Mouse (Mus musculus) stomach, postnatal 0 days (tissue): ENCODE results near the gene Naga. TPM values are rescaled to one million over a fixed set of nuclear protein-coding genes. Genes with fewer than 3 reads are reported as not detected.
A peak's percentile ranks its signal among the peaks of the same experiment; 100 is the strongest.

Experiments
- ATAC-seq: fragments of 200-750 bp; cut with Nextera tagmentation; 2 replicates; pipeline ENCODE4 v1.8.0; 2017; ENCODE audit not compliant: low FRiP score, low TSS enrichment
- DNase-seq: peaks from one replicate; pipeline ENCODE4 v3.0.0-alpha.2; 2016; ENCODE audit warnings: low spot score
- H3K27ac ChIP-seq: fragments of 300-500 bp; sonication (generic); replicated peaks from 2 replicates; pipeline ENCODE4 v1.5.1; 2014; ENCODE audit warnings: mild to moderate bottlenecking, control low read depth
- H3K27me3 ChIP-seq: fragments of 300-500 bp; sonication (generic); 2 replicates; pipeline ENCODE4 v1.6.1; 2014; ENCODE audit warnings: low read length; ENCODE audit not compliant: control insufficient read depth, insufficient read depth
- H3K36me3 ChIP-seq: fragments of 300-500 bp; sonication (generic); 2 replicates; pipeline ENCODE4 v1.6.1; 2014; ENCODE audit warnings: low read length, mixed read lengths; ENCODE audit not compliant: control insufficient read depth, insufficient read depth
- H3K4me1 ChIP-seq: fragments of 300-500 bp; sonication (generic); replicated peaks from 2 replicates; pipeline ENCODE4 v1.6.1; 2014; ENCODE audit warnings: antibody characterized with exemption; ENCODE audit not compliant: control insufficient read depth, insufficient read depth
- H3K4me2 ChIP-seq: fragments of 300-500 bp; sonication (generic); replicated peaks from 2 replicates; pipeline ENCODE4 v1.6.1; 2014; ENCODE audit warnings: low read depth, mild to moderate bottlenecking, control low read depth, moderate library complexity
- H3K4me3 ChIP-seq: fragments of 300-500 bp; sonication (generic); 2 replicates; pipeline ENCODE4 v1.5.1; 2014; ENCODE audit warnings: low read depth, low read length, control low read depth
- H3K9ac ChIP-seq: fragments of 300-500 bp; sonication (generic); 2 replicates; pipeline ENCODE4 v1.6.1; 2014; ENCODE audit warnings: mild to moderate bottlenecking, low read length, control low read depth, mixed read lengths
- H3K9me3 ChIP-seq: fragments of 300-500 bp; sonication (generic); 2 replicates; pipeline ENCODE4 v1.6.1; 2016; ENCODE audit warnings: low read length; ENCODE audit not compliant: control insufficient read depth
- CTCF ChIP-seq: IDR thresholded peaks from 2 replicates; pipeline ENCODE4 v1.5.1; 2016; ENCODE audit warnings: antibody characterized with exemption, low read depth, mild to moderate bottlenecking, moderate library complexity
- EP300 ChIP-seq: optimal IDR thresholded peaks from 2 replicates; pipeline ENCODE3; 2016; ENCODE audit warnings: antibody characterized with exemption
- WGBS: fragments of 180-500 bp; shearing (Covaris S2); extraction: QIAGEN DNeasy Blood & Tissue Kit; methylation state at CpG from one replicate; pipeline ENCODE4 v1.1.7; 2014; 5-methylcytosine and 5-hydroxymethylcytosine counted together
- polyA plus RNA-seq: library from polyadenylated mRNA; unstranded; fragments of >200 nt; fragmentation: Nextera tagmentation; extraction: Ambion mirVana; gene quantifications from 2 replicates; pipeline ENCODE4 v1.2.1, GENCODE M21; 2015

Naga gene
- polyA plus RNA-seq, 1 experiment from 2014 or later, result 83.1 TPM

DNA sequence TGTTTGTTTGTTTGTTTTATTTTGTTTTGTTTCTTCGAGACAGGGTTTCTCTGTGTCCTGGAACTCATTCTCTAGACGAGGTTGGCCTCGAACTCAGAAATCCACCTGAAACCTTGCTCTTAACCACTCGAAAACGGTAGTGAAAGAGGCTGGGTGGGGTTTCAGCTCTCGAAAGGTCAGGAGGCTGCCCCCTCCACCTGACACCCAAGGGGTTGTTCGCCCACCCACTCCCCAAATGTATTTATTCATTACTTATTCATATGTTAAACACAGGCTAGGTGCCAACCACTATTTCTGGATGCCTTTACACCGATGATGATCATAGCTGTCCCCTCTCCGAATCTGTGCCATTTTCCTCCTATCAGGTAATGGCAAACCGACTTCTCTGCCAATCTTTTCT, 425 bp upstream of the Naga start:
- TF ChIP-seq CTCF (no peak; the same call in 1 of the 2 replicates), EP300 (no peak)
- no peak for ATAC-seq
- WGBS, result 56% methylated on average over 10 of the region's 10 CpGs
- Histone ChIP-seq H3K9me3 (no peaks in the 10 kb centered on the region), H3K27me3 (no peaks in the 10 kb centered on the region), H3K36me3 (peaks cover 13% of the 10 kb centered on the region; the same call in 1 of the 2 replicates), H3K4me1 (peaks cover 6% of the 10 kb centered on the region), H3K4me2 (peak overlapping the region; percentile 66), H3K9ac (peak overlapping the region; percentile 78), H3K4me3 (peak overlapping the region; percentile 67), H3K27ac (peak overlapping the region; percentile 86)
- DNase-seq, result no peak

DNA sequence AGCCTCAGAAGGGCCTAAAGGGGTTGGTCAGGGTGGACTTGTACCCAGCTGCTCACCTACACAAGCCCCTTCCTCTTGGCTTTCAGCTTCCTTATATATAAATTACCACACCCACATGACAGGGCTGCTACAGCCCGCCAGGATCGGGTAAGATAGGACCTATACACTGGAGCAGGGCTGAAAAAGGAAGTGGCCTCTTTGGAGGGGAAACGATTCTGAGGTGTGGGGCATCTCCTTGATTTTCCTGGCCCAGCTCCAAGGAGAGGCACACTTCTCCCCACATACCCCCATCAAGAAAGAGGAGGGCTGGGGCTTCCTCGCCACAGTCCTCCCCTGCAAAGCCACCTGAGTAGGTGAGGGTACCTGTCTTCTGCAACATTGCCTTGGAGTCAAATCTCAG, 850 bp downstream of the Naga start:
- Histone ChIP-seq H3K9ac (peak overlapping the region; percentile 78), H3K4me3 (peak overlapping the region; percentile 67), H3K27me3 (no peaks in the 10 kb centered on the region), H3K9me3 (no peaks in the 10 kb centered on the region), H3K4me1 (peaks cover 6% of the 10 kb centered on the region), H3K36me3 (peaks cover 13% of the 10 kb centered on the region; the same call in 1 of the 2 replicates), H3K4me2 (peak overlapping the region; percentile 66), H3K27ac (peak overlapping the region; percentile 86; the same call in 1 of the 2 replicates)
- no peak for ATAC-seq
- no peak for DNase-seq
- 13% methylated on average over 4 of the region's 4 CpGs for WGBS
- TF ChIP-seq EP300 (no peak), CTCF (no peak)

GRCm38 (mm10) chr15:82336629-82337028, 2.1 kb downstream of the Naga start:
- 89% methylated on average over 12 of the region's 12 CpGs for WGBS
- Histone ChIP-seq H3K9ac (no peak overlapping the region), H3K27me3 (no peaks in the 10 kb centered on the region), H3K4me1 (peaks cover 6% of the 10 kb centered on the region), H3K4me2 (no peak overlapping the region), H3K27ac (no peak overlapping the region), H3K9me3 (no peaks in the 10 kb centered on the region), H3K36me3 (peaks cover 19% of the 10 kb centered on the region; the same call in 1 of the 2 replicates), H3K4me3 (no peak overlapping the region)
- DNase-seq, result no peak
- TF ChIP-seq EP300 (no peak), CTCF (no peak)
- ATAC-seq, result no peak

DNA sequence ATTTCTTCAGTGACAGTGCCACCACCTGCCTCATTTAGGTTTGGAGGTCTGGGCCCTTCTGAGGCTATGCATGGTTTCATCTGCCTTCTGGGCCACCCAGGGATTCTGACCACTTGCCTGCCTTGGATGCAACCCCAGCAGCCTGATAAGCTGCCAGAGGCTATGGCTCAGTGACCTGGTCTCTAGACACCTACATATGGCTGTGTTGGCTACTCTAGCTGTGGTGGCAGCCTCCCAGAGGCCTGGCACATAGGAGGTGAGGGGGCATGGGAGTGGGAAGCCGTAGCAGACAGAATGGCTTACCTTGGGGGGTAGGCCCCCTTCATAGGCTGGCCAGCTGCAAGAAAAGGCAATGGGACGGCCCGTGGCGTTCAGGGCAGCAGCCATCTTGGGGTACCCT, 3.5 kb downstream of the Naga start:
- H3K9me3 ChIP-seq, result no peaks in the 10 kb centered on the region
- 91% methylated on average over 4 of the region's 4 CpGs for WGBS
- peaks cover 2% of the 10 kb centered on the region; the same call in 1 of the 2 replicates for H3K4me1 ChIP-seq
- H3K27me3 ChIP-seq, result no peaks in the 10 kb centered on the region
- no peak overlapping the region for H3K4me2 ChIP-seq
- DNase-seq (no peak), ATAC-seq (no peak)
- no peak overlapping the region for H3K9ac ChIP-seq
- no peak for TF ChIP-seq EP300
- TF ChIP-seq CTCF, result no peak
- H3K4me3 ChIP-seq, result no peak overlapping the region
- no peak overlapping the region for H3K27ac ChIP-seq
- peaks cover 21% of the 10 kb centered on the region; the same call in 1 of the 2 replicates for H3K36me3 ChIP-seq

DNA sequence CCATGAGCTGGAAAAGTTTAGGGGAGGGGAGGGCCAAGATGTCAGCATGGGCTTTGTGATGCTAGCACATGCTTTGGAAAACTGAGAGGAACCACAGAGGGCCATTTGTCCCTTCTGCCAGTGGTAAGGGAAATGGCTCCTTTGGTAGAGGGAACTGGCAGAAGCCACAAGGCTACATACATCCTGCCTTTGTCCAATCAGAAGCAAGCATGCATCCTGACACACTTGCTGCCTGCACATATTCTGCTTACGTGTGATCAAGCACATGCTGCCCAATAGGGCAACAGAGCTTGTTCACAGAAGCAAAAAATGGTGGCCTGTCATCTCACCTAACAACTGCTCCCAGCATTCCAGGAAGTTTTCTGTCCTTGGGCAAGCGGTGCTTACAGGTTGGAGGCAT, 13.3 kb downstream of the Naga start:
- no peak overlapping the region for H3K27ac ChIP-seq

GRCm38 (mm10) chr15:82322195-82322594, 16.5 kb downstream of the Naga start:
- H3K4me3 ChIP-seq, result no peak overlapping the region
- no peaks in the 10 kb centered on the region for H3K36me3 ChIP-seq
- WGBS, result 62% methylated on average over 8 of the region's 8 CpGs
- no peak overlapping the region for H3K9ac ChIP-seq
- no peaks in the 10 kb centered on the region for H3K27me3 ChIP-seq
- H3K9me3 ChIP-seq, result no peaks in the 10 kb centered on the region
- DNase-seq, result no peak
- TF ChIP-seq CTCF (no peak), EP300 (no peak)
- H3K4me1 ChIP-seq, result no peaks in the 10 kb centered on the region; the same call in 1 of the 2 replicates
- no peak overlapping the region for H3K4me2 ChIP-seq
- H3K27ac ChIP-seq, result no peak overlapping the region
- no peak for ATAC-seq

More for the DNA sequence above, 13.3 kb downstream of the Naga start:
- Histone ChIP-seq H3K4me3 (no peak overlapping the region), H3K4me1 (no peaks in the 10 kb centered on the region), H3K9me3 (no peaks in the 10 kb centered on the region), H3K4me2 (no peak overlapping the region), H3K36me3 (peaks cover 10% of the 10 kb centered on the region; the same call in 1 of the 2 replicates), H3K27me3 (no peaks in the 10 kb centered on the region), H3K9ac (no peak overlapping the region)
- DNase-seq (no peak), ATAC-seq (no peak)
- 68% methylated on average over 2 of the region's 2 CpGs for WGBS
- TF ChIP-seq EP300, result no peak
- no peak for TF ChIP-seq CTCF
